ENCODE assay signal across 8 mouse cellular contexts in the genomic region with DNA sequence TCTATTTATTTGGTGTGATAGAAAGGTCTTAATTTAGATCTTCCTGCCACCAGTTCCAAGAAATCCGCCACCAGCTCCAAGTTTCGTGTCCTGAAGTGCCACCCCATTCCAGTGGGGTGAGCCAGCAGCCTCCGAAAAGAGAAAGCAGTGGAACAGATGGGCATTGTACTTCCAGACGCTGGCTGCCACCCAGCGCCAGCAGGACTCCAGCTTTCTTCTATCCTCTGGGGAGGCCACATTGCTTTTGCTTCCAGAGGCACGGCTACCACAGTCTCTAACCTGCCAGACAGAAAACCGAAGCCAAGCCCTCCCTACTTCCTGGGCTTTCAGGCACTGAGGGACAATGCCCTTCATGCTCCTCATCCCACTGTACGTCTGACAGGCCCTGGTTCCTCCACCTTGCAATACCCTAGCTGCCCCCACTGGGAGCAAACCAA. TPM values are rescaled to one million over a fixed set of nuclear protein-coding genes. Genes with fewer than 3 reads are reported as not detected.
DNase-seq lines count a peak whose midpoint lies in the region; ATAC-seq and TF ChIP-seq lines count a peak whose summit lies in the region.

No protein-coding gene starts in this region.

- intact Hi-C loops in gastrocnemius, postnatal 14 days (cut with DNase I; ENCODE audit: low total_unique reads), result no loop called here

- peak; percentile 57 for TF ChIP-seq CTCF in layer of hippocampus, adult 2 months (conservative IDR thresholded peaks at IDR 0.05)

- peaks cover 11% of the 10 kb centered on the region for H3K36me3 ChIP-seq in intestine, embryonic 16.5 days (ENCODE audit: control insufficient read depth, insufficient read depth, low read length)
- H3K36me3 ChIP-seq in intestine, embryonic 15.5 days, result peaks cover 16% of the 10 kb centered on the region

- peak; percentile 77 for DNase-seq in cerebellum, adult 9-11 months
- DNase-seq in gastrocnemius, postnatal 14 days, result peak; percentile 75
- DNase-seq in layer of hippocampus, adult 2 months (ENCODE audit: low spot score in 2 of 2), result peak; percentile 73 to 82
- DNase-seq in lung, postnatal 14 days, result peak; percentile 61
- DNase-seq in telencephalon, adult 2 months (ENCODE audit: low read depth, low spot score), result peak; percentile 89
- DNase-seq in MN1 (ENCODE audit: low spot score), result no peak

- H3K4me2 ChIP-seq in intestine, embryonic 16.5 days (ENCODE audit: low read depth, low read length), result no peak overlapping the region
- no peak overlapping the region for H3K4me2 ChIP-seq in intestine, embryonic 15.5 days (replicated peaks)

- H3K4me3 ChIP-seq in intestine, embryonic 16.5 days (ENCODE audit: low read length), result no peak overlapping the region
- no peak overlapping the region for H3K4me3 ChIP-seq in intestine, embryonic 15.5 days (replicated peaks)
- H3K4me3 ChIP-seq in layer of hippocampus, adult 2 months, result no peak overlapping the region

- no peaks in the 10 kb centered on the region for H3K27me3 ChIP-seq in intestine, embryonic 16.5 days (replicated peaks; ENCODE audit: control insufficient read depth, insufficient read depth, low read length)
- H3K27me3 ChIP-seq in intestine, embryonic 15.5 days (replicated peaks), result no peaks in the 10 kb centered on the region

- no peak overlapping the region for H3K27ac ChIP-seq in intestine, embryonic 16.5 days (ENCODE audit: low read length)
- H3K27ac ChIP-seq in intestine, embryonic 15.5 days, result no peak overlapping the region
- peak overlapping the region; percentile 85 for H3K27ac ChIP-seq in layer of hippocampus, adult 2 months

- no peaks in the 10 kb centered on the region for H3K9me3 ChIP-seq in intestine, embryonic 16.5 days (ENCODE audit: control insufficient read depth, low read length)
- no peaks in the 10 kb centered on the region for H3K9me3 ChIP-seq in intestine, embryonic 15.5 days

- no peak overlapping the region for H3K9ac ChIP-seq in intestine, embryonic 16.5 days (ENCODE audit: low read depth, low read length)
- no peak overlapping the region for H3K9ac ChIP-seq in intestine, embryonic 15.5 days

- 70% methylated on average over 8 of the region's 8 CpGs for WGBS in intestine, embryonic 16.5 days
- WGBS in intestine, embryonic 15.5 days, result 64% methylated on average over 8 of the region's 8 CpGs

- H3K4me1 ChIP-seq in intestine, embryonic 16.5 days (ENCODE audit: control insufficient read depth, insufficient read depth, low read length), result no peaks in the 10 kb centered on the region
- no peaks in the 10 kb centered on the region for H3K4me1 ChIP-seq in intestine, embryonic 15.5 days (replicated peaks)

- ATAC-seq in intestine, embryonic 16.5 days, result 0 out of 2 replicates have a peak, but pooled peaks have one; percentile 33
- ATAC-seq in intestine, embryonic 15.5 days, result no peak

RNA-seq across cellular contexts. Expression of a gene that starts 54.1 kb away (rescaled TPM):
- 67.7 and 71.8 TPM in 2 replicates for polyA plus RNA-seq in intestine, embryonic 16.5 days (2015; fragmentation: Nextera tagmentation; extraction: Ambion mirVana)
- polyA plus RNA-seq in intestine, embryonic 15.5 days (2015; fragmentation: Nextera tagmentation; extraction: Ambion mirVana), result 61.5 and 63.1 TPM in 2 replicates
- 10 to 100 TPM; 11.8 to 14.9 TPM for total RNA-seq in gastrocnemius, postnatal 14 days (2021)
- total RNA-seq in layer of hippocampus, adult 2 months (2021), result 10 to 100 TPM; 30.7 to 35.2 TPM
